Mouse (Mus musculus) midbrain, embryonic 12.5 days (tissue): ENCODE data around the gene Erbb2. TPM values are rescaled to one million over a fixed set of nuclear protein-coding genes. Genes with fewer than 3 reads are reported as not detected.

ENCODE experiments used
- ATAC-seq: fragments of 200-750 bp; cut with Nextera tagmentation; 2 replicates; pipeline ENCODE4 v1.8.0; 2017; ENCODE audit warnings: low read depth, moderate TSS enrichment, moderate library complexity; ENCODE audit not compliant: low FRiP score
- H3K27ac ChIP-seq: fragments of 300-500 bp; sonication (generic); replicated peaks from 2 replicates; pipeline ENCODE4 v1.5.1; 2016; ENCODE audit warnings: mild to moderate bottlenecking
- H3K27me3 ChIP-seq: fragments of 300-500 bp; sonication (generic); 2 replicates; pipeline ENCODE4 v1.6.1; 2016; ENCODE audit warnings: mild to moderate bottlenecking
- H3K36me3 ChIP-seq: fragments of 300-500 bp; sonication (generic); 2 replicates; pipeline ENCODE4 v1.6.1; 2016
- H3K4me1 ChIP-seq: fragments of 300-500 bp; sonication (generic); 2 replicates; pipeline ENCODE4 v1.6.1; 2016
- H3K4me2 ChIP-seq: fragments of 300-500 bp; sonication (generic); replicated peaks from 2 replicates; pipeline ENCODE4 v1.6.1; 2016; ENCODE audit warnings: mild to moderate bottlenecking, moderate library complexity
- H3K4me3 ChIP-seq: fragments of 300-500 bp; sonication (generic); 2 replicates; pipeline ENCODE4 v1.5.1; 2016; ENCODE audit warnings: mild to moderate bottlenecking
- H3K9ac ChIP-seq: fragments of 300-500 bp; sonication (generic); replicated peaks from 2 replicates; pipeline ENCODE4 v1.6.1; 2016; ENCODE audit warnings: mild to moderate bottlenecking, moderate library complexity
- H3K9me3 ChIP-seq: fragments of 300-500 bp; sonication (generic); 2 replicates; pipeline ENCODE4 v1.6.1; 2016; ENCODE audit warnings: mild to moderate bottlenecking
- WGBS: fragments of 180-500 bp; shearing (Covaris S2); methylation state at CpG from one replicate; pipeline ENCODE4 v1.1.7; 2016; 5-methylcytosine and 5-hydroxymethylcytosine counted together
- polyA plus RNA-seq: library from polyadenylated mRNA; unstranded; fragments of >200 nt; fragmentation: Nextera tagmentation; extraction: Ambion mirVana; gene quantifications from 2 replicates; pipeline ENCODE4 v1.2.1, GENCODE M21; 2016

Erbb2 gene
- polyA plus RNA-seq, 1 experiment from 2014 or later = 17.4 TPM

DNA sequence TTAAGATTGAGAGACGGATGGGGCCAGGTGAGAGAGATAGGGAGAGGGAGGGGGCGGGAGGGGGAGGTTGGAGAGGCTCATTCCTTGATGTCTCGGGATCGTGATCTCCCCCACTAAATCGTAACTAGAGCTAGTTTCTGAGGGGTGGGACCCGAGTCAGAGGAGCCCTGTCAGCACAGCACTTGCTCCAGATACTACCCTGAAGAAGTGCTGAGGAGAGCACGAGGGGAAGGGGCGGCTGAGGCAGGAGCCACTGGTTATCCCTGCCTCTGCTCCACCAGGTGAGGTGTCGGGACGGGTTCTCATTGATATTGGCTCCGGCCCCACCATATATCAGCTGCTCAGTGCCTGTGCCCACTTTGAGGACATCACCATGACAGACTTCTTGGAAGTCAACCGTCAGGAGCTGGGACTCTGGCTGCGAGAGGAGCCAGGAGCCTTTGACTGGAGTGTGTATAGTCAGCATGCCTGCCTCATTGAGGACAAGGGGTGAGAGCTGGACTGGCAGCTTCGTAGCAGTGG lies 25.2 kb upstream of the Erbb2 start:
- ATAC-seq = no peak
- Histone ChIP-seq H3K4me1 (peaks cover 9% of the 10 kb centered on the region; the same call in 1 of the 2 replicates), H3K27me3 (peaks cover 90% of the 10 kb centered on the region), H3K27ac (no peak overlapping the region), H3K9me3 (no peaks in the 10 kb centered on the region), H3K9ac (no peak overlapping the region), H3K4me3 (no peak overlapping the region), H3K36me3 (no peaks in the 10 kb centered on the region), H3K4me2 (no peak overlapping the region)
- WGBS = 57% methylated on average over 14 of the region's 14 CpGs

DNA sequence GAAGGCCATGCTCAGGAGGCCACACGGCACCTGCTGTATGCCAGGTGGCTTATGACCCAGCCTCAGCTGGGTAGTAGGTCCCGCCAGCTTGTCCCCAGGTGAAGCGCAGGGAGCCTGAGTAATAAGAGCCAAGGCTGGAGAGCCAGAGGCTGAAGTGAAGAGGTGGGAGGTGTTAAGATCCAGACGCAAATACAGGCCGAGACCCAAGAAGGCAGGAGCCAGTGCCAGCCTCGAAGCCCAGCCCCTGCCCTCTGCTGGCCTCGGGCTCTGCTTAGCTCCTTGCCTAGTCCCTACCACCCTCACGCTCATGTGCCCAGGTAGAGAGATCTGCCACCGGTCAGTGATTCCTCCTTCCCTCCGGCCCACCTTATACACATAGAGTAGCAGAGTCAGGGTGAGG lies 24.0 kb upstream of the Erbb2 start:
- Histone ChIP-seq H3K27ac (no peak overlapping the region), H3K9me3 (no peaks in the 10 kb centered on the region), H3K4me1 (peaks cover 11% of the 10 kb centered on the region; the same call in 1 of the 2 replicates), H3K27me3 (peaks cover 95% of the 10 kb centered on the region), H3K4me3 (no peak overlapping the region), H3K36me3 (no peaks in the 10 kb centered on the region), H3K9ac (no peak overlapping the region), H3K4me2 (no peak overlapping the region)
- ATAC-seq = no peak
- 76% methylated on average over 10 of the region's 10 CpGs for WGBS

DNA sequence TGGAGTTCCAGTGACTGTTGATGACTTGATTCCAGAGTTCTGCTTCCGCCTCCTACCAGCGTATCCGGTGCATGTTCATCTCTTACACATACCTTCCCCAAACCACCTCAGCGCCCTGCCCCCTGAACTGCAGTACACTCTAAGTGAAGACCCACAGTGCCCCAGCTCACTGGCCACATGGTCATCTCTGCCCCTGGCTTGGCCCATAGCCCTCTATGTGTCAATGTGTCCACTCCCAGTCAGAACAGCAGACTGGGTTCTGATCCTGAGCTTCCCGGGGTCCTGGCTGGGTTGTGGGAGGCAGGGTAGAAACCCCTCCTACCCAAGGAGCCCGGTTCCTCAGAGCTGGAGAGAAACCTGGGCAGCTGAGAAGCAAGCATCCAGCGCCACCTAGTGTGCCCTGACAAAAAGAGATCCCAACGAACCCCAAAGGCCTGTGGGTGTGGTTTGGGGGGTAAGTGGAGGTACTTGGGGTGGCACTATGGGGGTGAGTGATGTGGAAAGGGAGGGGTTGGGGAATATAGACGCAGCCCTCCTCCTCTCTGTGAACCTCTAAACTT lies 23.0 kb upstream of the Erbb2 start:
- H3K9ac ChIP-seq = peak overlapping the region; percentile 20; the same call in 1 of the 2 replicates
- ATAC-seq = no peak
- H3K27ac ChIP-seq = no peak overlapping the region
- H3K36me3 ChIP-seq = no peaks in the 10 kb centered on the region
- H3K4me3 ChIP-seq = no peak overlapping the region
- WGBS = 21% methylated on average over 9 of the region's 9 CpGs
- no peaks in the 10 kb centered on the region for H3K9me3 ChIP-seq
- peaks cover 84% of the 10 kb centered on the region for H3K27me3 ChIP-seq
- peaks cover 14% of the 10 kb centered on the region; the same call in 1 of the 2 replicates for H3K4me1 ChIP-seq
- no peak overlapping the region for H3K4me2 ChIP-seq

DNA sequence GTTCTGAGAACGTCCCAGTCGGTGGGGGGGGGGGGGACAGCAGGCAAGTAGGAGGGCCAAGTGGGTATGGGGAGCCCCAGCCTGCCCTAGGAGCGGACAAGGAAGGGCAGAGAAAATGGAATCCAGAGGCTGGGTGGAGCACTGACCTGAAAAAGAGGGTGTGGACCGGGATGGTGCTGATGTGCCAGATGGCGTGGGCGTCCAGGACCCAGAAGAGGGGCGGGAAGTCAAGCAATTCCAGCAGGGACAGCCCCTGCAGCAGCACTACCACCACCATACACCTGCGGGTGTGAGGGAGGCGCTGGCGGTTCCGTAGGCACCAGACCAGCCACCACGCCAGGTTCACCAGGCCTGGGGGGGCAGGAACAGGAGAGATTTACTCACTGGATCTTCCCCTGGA lies 22.1 kb upstream of the Erbb2 start:
- Histone ChIP-seq H3K27ac (no peak overlapping the region), H3K36me3 (no peaks in the 10 kb centered on the region), H3K27me3 (peaks cover 76% of the 10 kb centered on the region), H3K4me1 (peaks cover 14% of the 10 kb centered on the region; the same call in 1 of the 2 replicates), H3K9me3 (no peaks in the 10 kb centered on the region), H3K4me2 (no peak overlapping the region), H3K4me3 (no peak overlapping the region), H3K9ac (no peak overlapping the region)
- 80% methylated on average over 10 of the region's 12 CpGs for WGBS
- ATAC-seq = no peak

DNA sequence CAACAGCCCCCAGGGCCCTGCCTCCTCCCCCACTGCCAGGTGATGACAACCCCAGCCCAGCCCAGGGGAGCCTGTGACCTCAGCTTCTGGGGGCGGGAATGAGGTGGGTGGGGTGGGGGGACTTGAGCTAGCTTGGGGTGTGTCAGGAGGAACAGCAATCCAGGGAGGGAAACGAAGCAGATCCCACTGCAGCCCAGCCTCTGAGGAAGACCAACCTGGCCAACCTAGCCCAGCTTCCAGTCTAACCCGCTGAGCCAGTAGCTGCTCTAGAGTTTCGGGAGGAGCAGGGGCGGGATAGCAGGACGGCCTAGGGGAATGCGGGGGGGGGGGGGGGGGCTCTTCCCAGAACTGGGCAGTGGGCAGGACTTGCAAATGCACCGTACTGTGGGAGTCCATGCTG lies 20.2 kb upstream of the Erbb2 start:
- 34% methylated on average over 4 of the region's 8 CpGs for WGBS
- Histone ChIP-seq H3K27ac (no peak overlapping the region), H3K36me3 (no peaks in the 10 kb centered on the region), H3K4me3 (no peak overlapping the region), H3K27me3 (peaks cover 57% of the 10 kb centered on the region), H3K4me2 (no peak overlapping the region), H3K9ac (no peak overlapping the region), H3K4me1 (peaks cover 8% of the 10 kb centered on the region; the same call in 1 of the 2 replicates), H3K9me3 (no peaks in the 10 kb centered on the region)
- no peak for ATAC-seq

DNA sequence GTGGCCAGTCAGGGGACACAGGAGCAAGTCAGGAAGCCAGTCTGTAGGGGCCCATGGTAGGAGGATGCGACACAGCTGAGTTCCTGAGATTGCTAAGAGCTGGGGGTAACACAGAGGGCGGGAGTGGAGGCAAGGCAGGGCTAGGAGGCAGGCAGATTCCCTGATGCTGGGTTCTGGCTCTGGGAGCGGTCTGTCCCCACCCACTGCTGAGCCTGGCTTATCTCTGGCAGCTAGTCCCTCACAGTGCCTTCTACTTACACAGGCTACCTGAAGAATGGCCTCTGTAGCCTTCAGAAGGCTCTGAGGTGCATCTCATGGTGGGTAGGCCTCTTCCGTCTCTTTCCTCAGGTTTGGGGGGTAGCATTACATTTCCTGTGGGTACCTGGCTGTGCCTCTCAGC lies 19.6 kb upstream of the Erbb2 start:
- Histone ChIP-seq H3K4me1 (peaks cover 8% of the 10 kb centered on the region; the same call in 1 of the 2 replicates), H3K4me3 (no peak overlapping the region), H3K27me3 (peaks cover 52% of the 10 kb centered on the region), H3K36me3 (no peaks in the 10 kb centered on the region), H3K9me3 (no peaks in the 10 kb centered on the region), H3K9ac (no peak overlapping the region), H3K27ac (no peak overlapping the region), H3K4me2 (no peak overlapping the region)
- ATAC-seq = no peak
- 41% methylated on average over 4 of the region's 4 CpGs for WGBS

DNA sequence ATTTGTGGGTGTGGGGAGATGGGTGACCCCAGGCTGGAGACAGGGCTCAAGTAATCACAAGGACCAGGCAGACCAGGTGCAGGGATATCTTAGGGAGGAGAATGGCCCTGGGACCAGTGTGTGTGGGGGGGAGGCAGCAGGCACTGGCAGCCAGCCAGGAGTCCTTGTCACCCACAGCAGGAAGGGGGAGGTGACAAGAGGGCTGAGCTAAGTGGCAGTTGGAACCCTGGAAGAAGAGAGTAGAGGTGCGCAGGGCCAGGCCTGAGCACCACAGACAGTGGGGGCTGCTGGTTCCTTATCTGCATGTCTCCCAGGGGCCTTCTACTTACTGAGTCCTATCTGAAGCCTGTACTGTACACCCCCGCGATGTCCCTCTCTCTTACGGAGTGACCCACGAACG lies 19.0 kb upstream of the Erbb2 start:
- Histone ChIP-seq H3K27ac (no peak overlapping the region), H3K4me3 (no peak overlapping the region), H3K27me3 (peaks cover 47% of the 10 kb centered on the region), H3K9me3 (no peaks in the 10 kb centered on the region), H3K4me1 (peaks cover 8% of the 10 kb centered on the region; the same call in 1 of the 2 replicates), H3K36me3 (no peaks in the 10 kb centered on the region), H3K9ac (no peak overlapping the region), H3K4me2 (no peak overlapping the region)
- 82% methylated on average over 6 of the region's 6 CpGs for WGBS
- no peak for ATAC-seq

DNA sequence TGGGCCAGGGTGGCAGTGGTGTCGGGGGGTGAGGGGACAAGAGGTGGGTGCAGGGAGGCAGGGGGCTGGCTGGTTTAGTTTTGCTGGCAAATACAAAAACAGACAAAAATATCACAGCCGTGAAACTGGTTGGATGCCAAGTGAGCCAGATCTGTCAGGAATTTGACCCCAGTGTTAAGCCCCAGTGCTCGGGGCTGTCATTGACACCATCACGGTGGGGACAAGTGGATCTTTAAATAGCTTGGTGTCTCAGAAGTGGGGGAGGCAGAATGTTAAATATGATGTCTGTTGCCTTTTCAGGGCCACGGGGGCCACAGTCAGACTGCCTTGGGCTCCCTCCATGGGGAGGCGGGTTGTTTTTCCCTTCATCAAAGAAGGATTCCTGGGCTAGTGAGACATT lies 18.0 kb upstream of the Erbb2 start:
- Histone ChIP-seq H3K27me3 (peaks cover 37% of the 10 kb centered on the region), H3K4me2 (no peak overlapping the region), H3K4me1 (peaks cover 5% of the 10 kb centered on the region; the same call in 1 of the 2 replicates), H3K9me3 (no peaks in the 10 kb centered on the region), H3K4me3 (no peak overlapping the region), H3K36me3 (no peaks in the 10 kb centered on the region), H3K27ac (no peak overlapping the region), H3K9ac (no peak overlapping the region)
- ATAC-seq = no peak
- WGBS = 64% methylated on average over 6 of the region's 6 CpGs

DNA sequence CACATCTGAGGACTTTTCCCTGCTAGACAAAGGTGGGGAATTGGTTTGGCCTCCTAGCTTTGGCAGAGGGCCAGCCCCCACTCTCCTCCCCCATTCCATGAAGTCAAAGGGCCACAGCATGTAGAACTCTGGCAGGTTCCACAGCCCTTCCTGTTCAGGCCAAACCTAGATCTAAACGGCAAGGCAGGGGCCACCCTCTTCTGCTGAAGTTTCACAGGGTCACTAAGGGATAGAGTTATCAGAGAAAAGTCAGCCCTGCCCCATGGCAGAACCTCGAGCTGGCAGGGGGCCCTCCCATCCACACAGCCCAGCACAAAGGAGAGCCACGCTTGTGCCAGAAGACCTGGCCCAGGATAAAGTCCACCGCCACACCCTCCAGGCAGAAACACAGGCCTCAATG lies 17.2 kb upstream of the Erbb2 start:
- Histone ChIP-seq H3K27ac (no peak overlapping the region), H3K4me3 (no peak overlapping the region), H3K4me1 (peaks cover 10% of the 10 kb centered on the region), H3K9ac (no peak overlapping the region), H3K4me2 (no peak overlapping the region), H3K36me3 (no peaks in the 10 kb centered on the region), H3K27me3 (peaks cover 31% of the 10 kb centered on the region), H3K9me3 (no peaks in the 10 kb centered on the region)
- 67% methylated on average over 4 of the region's 4 CpGs for WGBS
- no peak for ATAC-seq

DNA sequence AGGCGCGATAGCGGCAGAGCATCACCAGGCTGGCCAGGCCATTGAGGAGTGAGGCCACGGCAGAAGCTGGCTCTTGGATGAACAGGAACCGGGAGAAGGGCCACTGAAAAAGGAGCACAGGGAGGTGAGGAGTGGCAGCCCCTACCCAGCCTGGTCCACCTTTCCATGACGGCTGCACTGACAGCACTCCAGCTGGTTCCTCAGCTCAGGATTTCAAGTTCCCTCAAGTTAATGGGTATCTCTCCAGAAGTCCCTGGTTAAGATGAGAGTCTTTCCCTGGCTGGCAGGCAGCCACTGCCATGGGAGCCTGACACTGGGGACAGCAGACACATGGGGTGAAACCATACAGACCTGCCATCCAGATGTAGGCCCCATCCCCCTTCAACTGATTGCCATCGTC lies 14.3 kb upstream of the Erbb2 start:
- 89% methylated on average over 7 of the region's 7 CpGs for WGBS
- Histone ChIP-seq H3K4me2 (no peak overlapping the region), H3K36me3 (no peaks in the 10 kb centered on the region), H3K4me1 (peaks cover 17% of the 10 kb centered on the region), H3K27ac (no peak overlapping the region), H3K9me3 (no peaks in the 10 kb centered on the region), H3K27me3 (peaks cover 11% of the 10 kb centered on the region; the same call in 1 of the 2 replicates), H3K4me3 (no peak overlapping the region), H3K9ac (no peak overlapping the region)
- ATAC-seq = no peak

DNA sequence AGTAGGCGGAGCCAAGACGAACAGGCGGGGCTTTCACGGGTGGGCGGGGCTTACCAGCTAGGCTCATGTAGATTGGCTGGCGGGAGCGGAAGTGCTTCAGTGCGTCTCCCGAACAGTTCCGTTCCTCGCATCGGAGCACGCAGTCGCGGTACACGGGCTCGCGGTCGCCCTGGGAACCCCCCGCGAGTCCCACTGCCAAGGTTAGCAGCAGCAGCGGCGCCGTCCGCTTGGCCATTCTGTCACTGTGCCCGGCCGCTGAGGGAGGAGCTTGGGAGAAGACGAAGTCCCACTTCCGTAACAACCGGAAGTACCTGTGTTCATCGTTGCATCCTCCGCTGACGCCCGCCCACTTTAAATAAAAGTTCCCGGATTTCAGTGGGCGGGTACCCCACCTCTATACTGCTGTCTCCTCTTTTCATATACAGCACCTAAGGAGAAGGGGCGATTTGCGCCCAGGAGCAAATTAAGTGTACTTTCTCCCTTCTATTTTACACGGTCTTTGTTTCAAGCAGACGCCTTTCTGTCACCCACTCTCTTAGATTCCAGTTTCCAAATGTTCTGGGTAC lies 12.0 kb upstream of the Erbb2 start, which contains the start of gene Pgap3:
TSS of gene Pgap3 (minus strand) at position 330 of the 566 bp plus-strand sequence.
- Histone ChIP-seq H3K27ac (peak within 1 kb of the TSS; percentile 98), H3K27me3 (peaks cover 23% of the 10 kb centered on the region), H3K4me2 (peak within 1 kb of the TSS; percentile 68), H3K9ac (peak within 1 kb of the TSS; percentile 72), H3K36me3 (no peaks in the 10 kb centered on the region), H3K9me3 (no peaks in the 10 kb centered on the region), H3K4me3 (peak within 1 kb of the TSS; percentile 74), H3K4me1 (peaks cover 12% of the 10 kb centered on the region)
- WGBS = under 1% methylated on average over 40 of the region's 40 CpGs
- peak; percentile 91 for ATAC-seq

DNA sequence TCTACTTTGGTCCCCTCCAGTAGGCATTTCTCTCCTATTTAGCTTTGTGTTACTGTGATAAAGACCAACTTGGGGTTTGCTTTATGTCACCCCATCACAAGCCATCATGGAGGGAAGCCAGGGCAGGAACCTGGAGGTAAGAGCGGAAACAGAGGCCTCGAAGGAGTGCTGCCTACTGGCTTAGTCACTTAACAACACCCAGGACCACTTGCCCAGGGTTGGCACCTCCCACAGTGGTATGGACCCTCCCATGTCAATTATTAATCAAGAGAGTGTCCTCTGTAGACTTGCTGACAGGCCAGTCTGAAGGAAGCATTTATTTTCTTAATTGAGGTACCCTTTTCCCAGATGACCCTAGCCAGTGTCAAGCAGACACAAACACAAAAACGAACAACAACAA lies 11.5 kb upstream of the Erbb2 start:
- Histone ChIP-seq H3K27ac (peak overlapping the region; percentile 98), H3K36me3 (no peaks in the 10 kb centered on the region), H3K4me2 (peak overlapping the region; percentile 68), H3K4me3 (peak overlapping the region; percentile 74), H3K9me3 (no peaks in the 10 kb centered on the region), H3K4me1 (peaks cover 12% of the 10 kb centered on the region), H3K27me3 (peaks cover 23% of the 10 kb centered on the region), H3K9ac (peak overlapping the region; percentile 72)
- 51% methylated on average over 3 of the region's 3 CpGs for WGBS
- no peak for ATAC-seq
